Mouse (Mus musculus) midbrain, embryonic 13.5 days (tissue): Measurements from ENCODE around the gene Dhx57. TPM values are rescaled to one million over a fixed set of nuclear protein-coding genes. Genes with fewer than 3 reads are reported as not detected.
"Not testable (repeated sequence)": the region's sequence is repeated elsewhere in the genome, so short reads cannot be mapped to it uniquely, and the experiment has no call there.

Experiments used
- ATAC-seq: fragments of 200-750 bp; cut with Nextera tagmentation; 2 replicates; pipeline ENCODE4 v1.8.0; 2017; ENCODE audit warnings: mild to moderate bottlenecking, moderate TSS enrichment, moderate library complexity
- H3K27ac ChIP-seq: fragments of 300-500 bp; sonication (generic); 2 replicates; pipeline ENCODE4 v1.5.1; 2015; ENCODE audit warnings: inconsistent platforms, mild to moderate bottlenecking, moderate library complexity
- H3K27me3 ChIP-seq: fragments of 300-500 bp; sonication (generic); 2 replicates; pipeline ENCODE4 v1.6.1; 2015; ENCODE audit warnings: mild to moderate bottlenecking, inconsistent platforms
- H3K36me3 ChIP-seq: fragments of 300-500 bp; sonication (generic); 2 replicates; pipeline ENCODE4 v1.6.1; 2015; ENCODE audit warnings: mild to moderate bottlenecking, inconsistent platforms
- H3K4me1 ChIP-seq: fragments of 300-500 bp; sonication (generic); replicated peaks from 2 replicates; pipeline ENCODE4 v1.6.1; 2015; ENCODE audit warnings: inconsistent platforms
- H3K4me2 ChIP-seq: fragments of 300-500 bp; sonication (generic); replicated peaks from 2 replicates; pipeline ENCODE4 v1.6.1; 2015; ENCODE audit warnings: moderate library complexity, mild to moderate bottlenecking, inconsistent platforms
- H3K4me3 ChIP-seq: fragments of 300-500 bp; sonication (generic); replicated peaks from 2 replicates; pipeline ENCODE4 v1.5.1; 2015; ENCODE audit warnings: mild to moderate bottlenecking, inconsistent platforms
- H3K9ac ChIP-seq: fragments of 300-500 bp; sonication (generic); replicated peaks from 2 replicates; pipeline ENCODE4 v1.6.1; 2015; ENCODE audit warnings: mild to moderate bottlenecking, inconsistent platforms
- H3K9me3 ChIP-seq: fragments of 300-500 bp; sonication (generic); 2 replicates; pipeline ENCODE4 v1.6.1; 2016; ENCODE audit warnings: mild to moderate bottlenecking, inconsistent platforms
- WGBS: fragments of 180-500 bp; shearing (Covaris S2); methylation state at CpG from one replicate; pipeline ENCODE4 v1.1.7; 2015; 5-methylcytosine and 5-hydroxymethylcytosine counted together
- polyA plus RNA-seq: library from polyadenylated mRNA; unstranded; fragments of >200 nt; fragmentation: Nextera tagmentation; extraction: Ambion mirVana; gene quantifications from 2 replicates; pipeline ENCODE4 v1.2.1, GENCODE M21; 2015

Dhx57 gene
- polyA plus RNA-seq, 1 experiment from 2014 or later: 39.2 TPM

GRCm38 (mm10) chr17:80291148-80291547 is 872 bp upstream of the Dhx57 start:
- Histone ChIP-seq H3K36me3 (no peaks in the 10 kb centered on the region), H3K9me3 (no peaks in the 10 kb centered on the region), H3K9ac (no peak overlapping the region), H3K4me2 (no peak overlapping the region), H3K4me1 (peaks cover 15% of the 10 kb centered on the region), H3K4me3 (no peak overlapping the region), H3K27ac (no peak overlapping the region), H3K27me3 (no peaks in the 10 kb centered on the region)
- 18% methylated on average over 2 of the region's 2 CpGs for WGBS
- no peak for ATAC-seq

GRCm38 (mm10) chr17:80289280-80290073 is 799 bp downstream of the Dhx57 start:
- no peaks in the 10 kb centered on the region for H3K9me3 ChIP-seq

DNA sequence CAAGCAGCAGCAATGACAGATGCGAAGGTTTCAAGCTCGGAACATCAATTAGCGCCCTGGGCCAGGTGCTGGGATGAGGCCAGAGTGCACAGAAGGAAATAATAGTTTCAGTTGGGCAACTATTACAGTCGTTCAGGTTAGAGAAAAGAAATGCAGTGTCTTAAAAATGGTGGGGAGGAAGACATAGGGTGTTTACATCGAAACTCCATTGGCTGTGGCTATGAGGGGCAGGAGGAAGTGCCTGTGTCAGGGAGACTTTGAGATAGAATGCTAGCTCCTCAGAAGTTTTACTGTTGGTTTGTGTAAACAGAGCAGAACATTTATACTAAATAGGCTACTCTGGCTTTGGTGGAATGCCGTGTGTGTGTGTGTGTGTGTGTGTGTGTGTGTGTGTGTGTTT is 2.3 kb downstream of the Dhx57 start:
- Histone ChIP-seq H3K4me2 (peak overlapping the region; percentile 69), H3K27ac (no peak overlapping the region), H3K9me3 (no peaks in the 10 kb centered on the region), H3K4me3 (no peak overlapping the region), H3K9ac (no peak overlapping the region), H3K4me1 (peaks cover 15% of the 10 kb centered on the region), H3K36me3 (no peaks in the 10 kb centered on the region), H3K27me3 (no peaks in the 10 kb centered on the region)
- WGBS: 90% methylated on average over 6 of the region's 6 CpGs
- ATAC-seq: no peak

More at GRCm38 (mm10) chr17:80289280-80290073, 799 bp downstream of the Dhx57 start:
- Histone ChIP-seq H3K27me3 (no peaks in the 10 kb centered on the region), H3K4me2 (peak overlapping the region; percentile 69), H3K27ac (peak overlapping the region; percentile 93), H3K4me1 (peaks cover 15% of the 10 kb centered on the region), H3K36me3 (no peaks in the 10 kb centered on the region), H3K4me3 (peak overlapping the region; percentile 80), H3K9ac (peak overlapping the region; percentile 88)
- 1% methylated on average over 30 of the region's 30 CpGs for WGBS
- no peak for ATAC-seq

- no peaks in the 10 kb centered on the region for H3K27me3 ChIP-seq
- H3K9ac ChIP-seq: no peak overlapping the region
- no peak overlapping the region for H3K4me3 ChIP-seq
- WGBS: 90% methylated on average over 4 of the region's 4 CpGs
- peaks cover 16% of the 10 kb centered on the region for H3K36me3 ChIP-seq
- no peak overlapping the region for H3K27ac ChIP-seq
- no peak overlapping the region for H3K4me2 ChIP-seq
- H3K9me3 ChIP-seq: no peaks in the 10 kb centered on the region
- H3K4me1 ChIP-seq: peaks cover 15% of the 10 kb centered on the region
- ATAC-seq: no peak
Observed at GRCm38 (mm10) chr17:80284446-80284845, 5.8 kb downstream of the Dhx57 start.

GRCm38 (mm10) chr17:80279340-80280070 is 10.8 kb downstream of the Dhx57 start:
- peaks cover 61% of the 10 kb centered on the region for H3K36me3 ChIP-seq
- no peak overlapping the region for H3K4me3 ChIP-seq
- no peak for ATAC-seq
- H3K4me2 ChIP-seq: no peak overlapping the region
- H3K9ac ChIP-seq: no peak overlapping the region
- H3K4me1 ChIP-seq: no peaks in the 10 kb centered on the region
- no peaks in the 10 kb centered on the region for H3K9me3 ChIP-seq
- 93% methylated on average over 8 of the region's 8 CpGs for WGBS
- H3K27ac ChIP-seq: no peak overlapping the region
- no peaks in the 10 kb centered on the region for H3K27me3 ChIP-seq

GRCm38 (mm10) chr17:80278255-80278654 is 12.0 kb downstream of the Dhx57 start:
- peaks cover 74% of the 10 kb centered on the region for H3K36me3 ChIP-seq
- H3K27me3 ChIP-seq: no peaks in the 10 kb centered on the region
- 86% methylated on average over 4 of the region's 4 CpGs for WGBS
- no peaks in the 10 kb centered on the region for H3K9me3 ChIP-seq
- no peak for ATAC-seq
- H3K4me3 ChIP-seq: no peak overlapping the region
- no peak overlapping the region for H3K27ac ChIP-seq
- no peak overlapping the region for H3K4me2 ChIP-seq
- H3K9ac ChIP-seq: no peak overlapping the region
- H3K4me1 ChIP-seq: no peaks in the 10 kb centered on the region

DNA sequence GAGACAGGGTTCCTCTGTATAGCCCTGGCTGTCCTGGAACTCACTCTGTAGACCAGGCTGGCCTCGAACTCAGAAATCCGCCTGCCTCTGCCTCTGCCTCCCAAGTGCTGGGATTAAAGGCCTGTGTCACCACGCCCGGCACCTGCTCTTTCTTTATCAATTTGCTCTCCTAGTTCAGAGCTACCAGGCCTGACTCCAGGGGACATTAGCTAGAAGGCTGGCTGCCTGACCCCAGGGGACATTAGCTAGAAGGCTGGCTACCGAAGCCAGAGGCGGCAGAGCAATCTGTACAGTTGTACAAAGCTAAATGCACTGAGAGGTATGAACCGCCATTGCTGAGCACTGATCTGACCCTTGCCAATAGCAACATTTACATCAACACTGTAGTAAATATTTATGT is 19.7 kb downstream of the Dhx57 start:
- not testable (repeated sequence) for H3K27ac ChIP-seq, H3K9me3 ChIP-seq, H3K9ac ChIP-seq, H3K4me3 ChIP-seq, H3K4me1 ChIP-seq, ATAC-seq, H3K4me2 ChIP-seq, H3K27me3 ChIP-seq
- H3K36me3 ChIP-seq: peaks cover 91% of the 10 kb centered on the region
- 96% methylated on average over 7 of the region's 7 CpGs for WGBS

GRCm38 (mm10) chr17:80268151-80268550 is 22.1 kb downstream of the Dhx57 start:
- Histone ChIP-seq H3K27me3 (no peaks in the 10 kb centered on the region), H3K27ac (no peak overlapping the region), H3K9ac (no peak overlapping the region), H3K9me3 (no peaks in the 10 kb centered on the region), H3K4me1 (no peaks in the 10 kb centered on the region), H3K4me3 (no peak overlapping the region), H3K36me3 (peaks cover 91% of the 10 kb centered on the region), H3K4me2 (no peak overlapping the region)
- no peak for ATAC-seq
- 95% methylated on average over 3 of the region's 3 CpGs for WGBS

DNA sequence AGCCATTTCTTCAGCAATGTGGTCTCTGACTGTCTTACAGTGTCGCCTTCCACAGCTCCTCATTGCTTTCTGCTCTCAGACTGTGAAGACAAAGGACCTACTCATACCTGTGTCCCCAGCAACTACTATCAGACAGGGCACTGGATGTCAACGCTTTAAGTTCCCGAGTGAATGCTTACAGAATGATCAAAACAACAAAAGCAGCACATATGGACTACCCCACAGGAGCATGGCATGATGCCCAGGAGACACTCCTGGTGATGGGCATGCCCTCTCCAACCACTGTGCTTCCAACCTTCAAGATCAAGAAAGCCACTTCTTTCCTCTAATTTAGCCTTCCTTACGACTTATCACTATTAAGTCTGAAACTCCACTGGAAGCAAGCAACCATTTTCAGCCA is 23.2 kb downstream of the Dhx57 start:
- ATAC-seq: no peak
- Histone ChIP-seq H3K27ac (no peak overlapping the region), H3K36me3 (peaks cover 90% of the 10 kb centered on the region), H3K9ac (no peak overlapping the region), H3K4me1 (no peaks in the 10 kb centered on the region), H3K4me3 (no peak overlapping the region), H3K9me3 (no peaks in the 10 kb centered on the region), H3K27me3 (no peaks in the 10 kb centered on the region), H3K4me2 (no peak overlapping the region)
- 95% methylated on average over 4 of the region's 4 CpGs for WGBS

DNA sequence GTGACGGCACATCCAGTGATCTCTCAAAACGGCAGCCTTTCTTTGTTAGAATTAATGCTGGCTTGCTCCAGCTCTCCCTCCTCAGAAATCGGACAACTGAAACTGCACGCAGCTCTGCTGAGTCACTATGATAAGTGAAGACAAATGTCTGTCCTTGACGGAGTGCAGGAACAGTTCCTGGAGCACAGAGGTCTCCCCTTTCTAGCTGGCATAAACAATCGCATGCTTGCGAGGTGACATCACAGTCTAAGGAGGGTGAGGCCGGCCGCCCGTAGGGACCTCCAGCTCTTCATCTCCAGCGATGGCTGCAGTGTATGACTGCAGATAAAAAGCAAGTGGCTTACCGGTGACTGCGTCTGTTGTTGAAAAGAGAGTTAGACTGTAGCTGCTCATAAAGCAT is 35.1 kb downstream of the Dhx57 start:
- H3K4me1 ChIP-seq: no peaks in the 10 kb centered on the region

GRCm38 (mm10) chr17:80254421-80254820 is 35.9 kb downstream of the Dhx57 start:
- no peaks in the 10 kb centered on the region for H3K4me1 ChIP-seq
- H3K36me3 ChIP-seq: peaks cover 98% of the 10 kb centered on the region
- no peak overlapping the region for H3K27ac ChIP-seq
- H3K4me3 ChIP-seq: no peak overlapping the region
- no peaks in the 10 kb centered on the region for H3K27me3 ChIP-seq
- no peaks in the 10 kb centered on the region for H3K9me3 ChIP-seq
- H3K4me2 ChIP-seq: no peak overlapping the region
- no peak for ATAC-seq
- WGBS: 96% methylated on average over 5 of the region's 5 CpGs
- no peak overlapping the region for H3K9ac ChIP-seq

More for the DNA sequence above, 35.1 kb downstream of the Dhx57 start:
- H3K27ac ChIP-seq: no peak overlapping the region
- no peak for ATAC-seq
- 71% methylated on average over 13 of the region's 13 CpGs for WGBS
- H3K27me3 ChIP-seq: no peaks in the 10 kb centered on the region
- H3K4me3 ChIP-seq: no peak overlapping the region
- peaks cover 98% of the 10 kb centered on the region for H3K36me3 ChIP-seq
- no peaks in the 10 kb centered on the region for H3K9me3 ChIP-seq
- H3K9ac ChIP-seq: no peak overlapping the region
- H3K4me2 ChIP-seq: no peak overlapping the region

GRCm38 (mm10) chr17:80252757-80253525 is 37.3 kb downstream of the Dhx57 start:
- H3K4me2 ChIP-seq: no peak overlapping the region
- H3K27me3 ChIP-seq: no peaks in the 10 kb centered on the region
- H3K4me1 ChIP-seq: no peaks in the 10 kb centered on the region
- no peaks in the 10 kb centered on the region for H3K9me3 ChIP-seq
- H3K4me3 ChIP-seq: no peak overlapping the region
- peaks cover 98% of the 10 kb centered on the region for H3K36me3 ChIP-seq
- no peak overlapping the region for H3K9ac ChIP-seq
- H3K27ac ChIP-seq: no peak overlapping the region
- 75% methylated on average over 13 of the region's 13 CpGs for WGBS
- no peak for ATAC-seq
